Mouse (Mus musculus): ENCODE measurements around the gene Btbd16.

Gene Btbd16

GRCm38 (mm10) chr7:130855681-130856080 lies 81.8 kb downstream of the Btbd16 start:
- peak; percentile 59 for DNase-seq (ENCODE audit: extremely low read depth, insufficient read length, low spot score)

- no peak for DNase-seq (ENCODE audit: extremely low read depth, insufficient read length, low spot score)
Observed at GRCm38 (mm10) chr7:130857973-130858372, 84.1 kb downstream of the Btbd16 start.

GRCm38 (mm10) chr7:130859926-130860325 lies 86.1 kb downstream of the Btbd16 start:
- no peak for DNase-seq (ENCODE audit: extremely low read depth, insufficient read length, low spot score)

- DNase-seq (ENCODE audit: extremely low read depth, insufficient read length, low spot score): peak; percentile 60
Observed at GRCm38 (mm10) chr7:130860721-130861142, 86.9 kb downstream of the Btbd16 start.

GRCm38 (mm10) chr7:130862501-130862900 lies 88.6 kb downstream of the Btbd16 start:
- DNase-seq (ENCODE audit: extremely low read depth, insufficient read length, low spot score): no peak

GRCm38 (mm10) chr7:130864711-130865110 lies 90.8 kb downstream of the Btbd16 start:
- no peak for DNase-seq (ENCODE audit: extremely low read depth, insufficient read length, low spot score)

- DNase-seq (ENCODE audit: extremely low read depth, insufficient read length, low spot score): peak; percentile 100
Observed at GRCm38 (mm10) chr7:130865613-130866591, 92.0 kb downstream of the Btbd16 start, which contains the start of gene Plekha1. Plekha1 (plus strand) TSS chr7:130865756.

GRCm38 (mm10) chr7:130866640-130867039 lies 92.8 kb downstream of the Btbd16 start:
- DNase-seq (ENCODE audit: extremely low read depth, insufficient read length, low spot score): no peak

GRCm38 (mm10) chr7:130867256-130867655 lies 93.4 kb downstream of the Btbd16 start:
- no peak for DNase-seq (ENCODE audit: extremely low read depth, insufficient read length, low spot score)

Data from 3134 (cell line).